Mouse (Mus musculus): ENCODE results near the gene Tspan5.

GRCm38 (mm10) chr3:138918241-138918640 is 176.2 kb downstream of the Tspan5 start:
- TF ChIP-seq EP300 (IDR thresholded peaks at IDR 0.05; ENCODE audit: low read depth) (peak; percentile 90), CTCF (IDR thresholded peaks at IDR 0.05; ENCODE audit: low read depth) (no peak)
